Mouse (Mus musculus): Measurements from ENCODE around the gene Myadml2.
A peak's percentile ranks its signal among the peaks of the same experiment; 100 is the strongest.
"Not testable (repeated sequence)": the region's sequence is repeated elsewhere in the genome, so short reads cannot be mapped to it uniquely, and the experiment has no call there.

Gene Myadml2

DNA sequence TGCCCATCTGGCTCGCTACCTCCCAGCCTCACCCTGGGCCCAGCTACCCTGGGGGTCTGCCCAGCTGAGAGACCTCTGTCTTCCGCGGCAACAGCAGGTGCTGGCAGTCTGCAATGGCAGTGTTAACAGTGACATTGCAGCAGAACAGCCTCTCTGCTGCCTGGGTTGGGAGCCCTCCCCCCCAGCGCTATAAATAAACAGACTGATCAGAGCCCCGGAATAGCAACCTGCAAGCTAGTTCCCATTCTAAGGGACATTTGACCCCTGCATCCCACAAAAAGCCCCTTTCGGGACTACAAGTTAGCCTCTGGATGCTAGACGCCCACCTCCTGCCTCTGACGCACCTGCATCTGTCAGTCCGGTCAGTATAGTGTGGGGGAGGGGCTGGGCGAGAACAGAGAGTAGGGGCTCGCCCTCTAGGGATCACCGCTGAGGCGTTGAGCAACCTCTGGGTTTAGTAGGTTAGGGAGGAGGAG, at the start of gene Myadml2:
Gene Myadml2, minus strand, starts transcription at position 158 of the 476 bp plus-strand sequence.
- DNase-seq (ENCODE audit: low spot score in 2 of 2): peak in 1 of 2 experiments; percentile 32

- DNase-seq (ENCODE audit: low spot score in 2 of 2): no peak
Measured at GRCm38 (mm10) chr11:120697741-120698140, 49.8 kb upstream of the Myadml2 start.

DNA sequence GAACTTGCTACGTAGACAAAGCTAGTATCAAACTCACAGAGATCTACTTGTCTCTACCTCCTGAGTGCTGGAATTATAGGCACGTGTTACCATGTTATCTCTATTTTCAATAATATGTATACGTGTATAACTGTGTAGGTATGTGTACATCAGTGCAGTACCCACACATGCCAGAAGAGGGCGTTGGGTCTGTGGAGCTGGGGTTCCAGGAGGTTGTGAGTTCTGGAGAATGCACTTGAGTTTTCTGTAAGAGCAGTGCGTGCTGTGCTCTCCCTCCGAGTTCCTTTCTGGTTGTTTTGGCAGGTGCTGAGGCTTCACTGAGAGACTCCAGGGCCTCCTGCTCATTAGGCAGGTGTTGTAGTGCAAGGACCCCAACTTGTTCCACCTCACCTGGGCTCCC, 48.6 kb upstream of the Myadml2 start:
- DNase-seq (ENCODE audit: low spot score in 2 of 2): no peak

- DNase-seq (ENCODE audit: low spot score in 2 of 2): no peak
Measured at GRCm38 (mm10) chr11:120695641-120696040, 47.7 kb upstream of the Myadml2 start.

- no peak for DNase-seq (ENCODE audit: low spot score in 2 of 2)
Measured at GRCm38 (mm10) chr11:120695184-120695583, 47.2 kb upstream of the Myadml2 start.

DNA sequence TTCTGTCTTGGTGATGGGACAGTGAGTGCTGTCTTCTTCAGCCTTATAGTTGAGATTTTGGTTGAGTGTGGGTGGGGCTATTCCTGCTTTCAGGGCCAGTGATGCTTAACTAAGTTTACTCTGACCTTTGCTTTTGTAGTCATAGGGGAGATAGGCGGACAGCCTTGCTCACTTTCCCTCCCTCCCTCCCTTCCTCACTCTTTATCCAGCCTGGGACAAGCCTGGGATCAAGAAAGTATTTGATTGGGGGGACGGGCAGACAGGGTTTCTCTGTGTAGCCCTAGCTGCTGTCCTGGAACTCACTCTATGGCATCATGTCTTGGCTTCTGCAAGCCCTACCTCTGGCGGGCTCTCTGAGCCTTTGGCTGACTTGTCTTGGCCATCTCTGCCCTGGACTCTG, 45.5 kb upstream of the Myadml2 start:
- no peak for DNase-seq (ENCODE audit: low spot score in 2 of 2)

GRCm38 (mm10) chr11:120692471-120693011, 44.6 kb upstream of the Myadml2 start:
- peak in 1 of 2 experiments; percentile 33 for DNase-seq (ENCODE audit: low spot score in 2 of 2)

- no peak for DNase-seq (ENCODE audit: low spot score in 2 of 2)
Measured at GRCm38 (mm10) chr11:120689365-120689764, 41.4 kb upstream of the Myadml2 start.

DNA sequence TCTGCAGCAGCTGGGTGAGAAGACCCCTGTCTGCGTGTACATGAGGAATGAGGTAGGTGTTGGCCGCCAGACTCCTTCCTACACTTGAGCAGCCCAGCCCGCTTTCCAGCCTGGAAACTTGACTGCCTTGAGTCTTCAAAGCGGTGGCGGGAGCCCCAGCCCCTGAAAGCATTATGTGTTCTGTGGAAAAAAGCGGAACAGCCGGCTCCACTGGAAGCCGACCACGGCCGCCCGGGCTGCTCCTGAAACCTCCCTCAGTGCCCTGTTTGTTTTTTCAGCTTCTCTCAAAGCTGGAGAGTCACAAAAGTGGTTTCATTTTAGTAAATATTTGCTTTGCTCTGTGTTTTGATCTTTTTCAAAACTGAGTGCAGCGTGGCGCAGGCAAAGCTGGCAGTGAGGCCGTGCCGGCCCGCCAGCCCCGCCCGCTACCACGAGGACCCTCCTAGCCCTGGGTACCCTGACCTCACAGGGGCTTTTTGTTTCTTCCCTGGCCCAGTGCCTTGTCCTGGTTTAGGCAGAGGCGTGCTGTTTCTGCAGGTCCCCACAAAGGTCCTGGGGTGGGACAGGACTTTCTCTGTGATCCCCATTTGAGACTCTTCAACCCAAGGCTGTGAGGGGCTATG, 38.8 kb upstream of the Myadml2 start:
- no peak for DNase-seq (ENCODE audit: low spot score in 2 of 2)

- DNase-seq (ENCODE audit: low spot score in 2 of 2): no peak
Measured at GRCm38 (mm10) chr11:120684660-120685059, 36.7 kb upstream of the Myadml2 start.

DNA sequence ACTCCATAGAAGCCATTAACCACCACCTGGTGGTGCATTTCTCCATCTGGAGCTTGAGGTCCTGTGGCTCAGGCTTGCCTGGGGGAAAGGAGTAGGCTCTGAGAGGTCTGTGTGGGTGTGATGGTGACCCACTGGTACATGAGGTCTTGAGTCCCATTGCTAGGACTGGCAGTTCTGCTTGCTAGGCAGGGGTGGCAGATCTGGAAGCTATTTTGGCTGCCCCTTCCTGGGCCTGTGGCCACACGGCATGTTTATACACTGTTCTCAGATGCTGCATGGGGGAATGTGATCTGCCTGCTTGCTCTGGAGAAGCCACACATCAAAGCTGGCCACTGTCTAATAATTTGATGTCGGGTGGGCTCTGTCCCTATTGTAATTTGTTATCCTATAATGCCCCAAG, 36.1 kb upstream of the Myadml2 start:
- DNase-seq (ENCODE audit: low spot score in 2 of 2): no peak

DNA sequence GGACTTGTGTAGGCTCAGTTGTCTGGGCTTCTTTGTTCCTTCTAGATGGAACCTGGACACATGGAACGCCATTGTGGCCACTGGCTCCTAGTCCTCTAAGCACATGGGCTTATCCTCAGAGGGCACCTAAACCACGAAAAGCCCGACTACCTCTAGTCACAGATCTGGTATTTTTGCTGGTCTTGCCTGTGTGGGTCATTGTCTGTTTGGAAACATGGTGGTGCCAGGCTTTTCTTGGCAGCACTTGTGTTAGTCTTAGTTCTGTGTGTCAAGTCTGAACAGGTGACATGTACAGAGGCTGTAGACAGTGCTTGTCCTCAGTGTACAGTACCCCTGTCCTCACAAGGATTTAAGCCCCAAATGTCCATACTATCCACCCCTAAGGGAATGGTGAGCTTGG, 35.6 kb upstream of the Myadml2 start:
- DNase-seq (ENCODE audit: low spot score in 2 of 2): no peak

DNA sequence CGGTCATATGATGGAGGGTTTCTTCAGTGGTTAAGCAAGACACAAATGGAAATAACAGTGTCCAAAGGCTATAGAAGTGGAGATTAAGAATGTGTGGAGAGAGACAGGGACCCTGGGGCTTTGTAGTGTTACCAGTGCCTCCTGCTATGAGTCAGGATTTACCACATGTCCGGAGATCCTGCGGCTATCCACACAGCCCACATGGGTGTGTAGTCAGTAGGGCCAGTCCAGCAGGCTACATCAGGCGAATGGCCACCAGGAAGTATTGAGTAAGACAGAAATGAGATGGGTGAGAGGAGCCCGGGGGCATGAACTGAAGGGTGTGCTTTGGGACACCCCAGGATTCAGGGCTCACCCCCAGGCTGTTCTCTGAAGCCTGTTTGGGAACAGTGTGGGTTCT, 34.7 kb upstream of the Myadml2 start:
- DNase-seq (ENCODE audit: low spot score in 2 of 2): no peak

DNA sequence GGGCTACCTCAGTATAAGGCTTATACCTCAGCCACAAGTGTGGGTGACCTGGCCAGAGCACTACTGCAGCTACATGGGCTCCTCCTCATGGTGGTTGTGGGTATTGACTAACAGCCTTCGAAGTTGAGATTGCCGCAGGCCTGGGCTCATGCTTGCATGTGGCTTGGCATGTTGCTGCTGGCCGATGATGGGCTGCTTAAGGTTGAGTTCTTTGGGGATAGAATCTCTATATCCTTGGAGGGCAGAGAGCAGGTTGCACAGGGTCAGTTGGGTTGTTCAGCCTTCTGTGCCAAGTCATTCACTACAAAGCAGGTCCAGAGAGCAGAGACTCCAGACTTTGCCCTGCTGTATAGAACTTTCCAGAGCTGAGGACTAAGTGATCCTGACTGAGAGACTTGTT, 32.0 kb upstream of the Myadml2 start:
- no peak for DNase-seq (ENCODE audit: low spot score in 2 of 2)

GRCm38 (mm10) chr11:120676951-120677350, 29.0 kb upstream of the Myadml2 start:
- no peak for DNase-seq (ENCODE audit: low spot score in 2 of 2)

- DNase-seq (ENCODE audit: low spot score in 2 of 2): not testable (repeated sequence)
Measured at GRCm38 (mm10) chr11:120675875-120676274, 27.9 kb upstream of the Myadml2 start.

DNA sequence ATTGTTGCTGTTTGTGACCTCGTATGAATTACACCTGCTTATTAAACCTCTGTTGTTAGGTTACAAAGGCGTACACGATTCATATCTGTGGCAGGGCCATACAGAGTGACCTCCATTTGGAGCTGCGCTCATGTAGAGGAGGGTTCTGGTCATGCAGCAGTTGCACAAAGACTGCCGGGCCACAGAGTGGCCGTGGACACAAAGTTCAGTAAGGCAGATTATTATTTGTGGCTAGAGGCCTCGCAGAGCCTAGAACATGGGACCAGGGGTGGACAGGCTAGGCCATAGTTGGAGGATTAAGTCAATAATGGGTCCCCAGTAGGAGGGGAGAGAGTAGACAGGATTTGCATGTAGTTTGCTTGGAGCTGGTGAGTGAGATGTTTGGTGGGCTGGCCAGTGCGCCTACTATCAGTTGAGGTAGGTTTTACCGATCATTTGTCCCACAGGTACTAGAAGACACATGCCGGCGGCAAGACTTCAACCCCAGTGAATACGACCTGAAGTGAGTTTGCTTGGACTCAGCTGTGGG, 25.7 kb upstream of the Myadml2 start:
- DNase-seq (ENCODE audit: low spot score in 2 of 2): no peak

- DNase-seq (ENCODE audit: low spot score in 2 of 2): peak; percentile 90
Measured at GRCm38 (mm10) chr11:120672687-120673593, 25.0 kb upstream of the Myadml2 start, which contains the start of gene Aspscr1. Gene Aspscr1, plus strand, starts transcription at chr11:120672973.

DNA sequence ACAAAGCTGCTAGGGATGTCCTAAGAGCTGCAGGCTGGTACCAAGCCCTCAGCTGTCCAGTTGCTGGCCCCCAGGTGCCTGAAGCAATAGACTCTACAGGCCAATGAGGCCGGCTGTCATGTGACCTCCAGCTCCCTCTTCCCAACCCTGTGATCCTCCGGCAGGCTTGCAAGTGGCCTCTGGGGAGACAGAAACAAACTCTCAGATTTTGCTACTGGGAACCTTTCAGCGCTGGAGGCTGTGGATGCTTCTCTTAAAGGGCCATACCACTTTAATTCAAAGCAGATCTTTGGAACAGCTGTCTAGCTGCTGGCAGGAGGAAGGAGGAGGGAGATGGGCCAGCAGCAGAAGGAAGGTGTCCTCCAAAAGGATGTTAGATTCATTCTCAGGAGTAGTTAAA, 18.7 kb upstream of the Myadml2 start:
- no peak for DNase-seq (ENCODE audit: low spot score in 2 of 2)

- DNase-seq (ENCODE audit: low spot score in 2 of 2): no peak
Measured at GRCm38 (mm10) chr11:120665406-120665805, 17.4 kb upstream of the Myadml2 start.

DNA sequence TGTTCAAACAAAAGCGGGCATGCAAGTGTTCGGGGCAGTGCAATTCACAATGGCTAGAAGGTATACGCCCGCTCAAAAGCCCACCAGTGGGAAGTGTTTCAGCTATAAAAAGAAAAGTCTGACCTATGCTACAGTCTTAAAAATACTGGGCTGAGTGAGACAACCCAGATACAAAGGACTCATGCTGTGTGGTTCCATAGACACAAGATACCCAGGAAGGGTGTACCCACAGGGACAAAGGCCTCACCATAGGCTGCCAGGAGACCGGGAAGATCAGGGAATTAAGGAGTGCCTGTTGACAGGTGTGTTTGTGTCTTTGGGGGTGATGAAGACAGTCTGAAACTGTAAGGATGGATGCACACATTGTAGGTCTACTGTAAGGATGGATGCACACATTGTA, 15.8 kb upstream of the Myadml2 start:
- no peak for DNase-seq (ENCODE audit: low spot score in 2 of 2)

DNA sequence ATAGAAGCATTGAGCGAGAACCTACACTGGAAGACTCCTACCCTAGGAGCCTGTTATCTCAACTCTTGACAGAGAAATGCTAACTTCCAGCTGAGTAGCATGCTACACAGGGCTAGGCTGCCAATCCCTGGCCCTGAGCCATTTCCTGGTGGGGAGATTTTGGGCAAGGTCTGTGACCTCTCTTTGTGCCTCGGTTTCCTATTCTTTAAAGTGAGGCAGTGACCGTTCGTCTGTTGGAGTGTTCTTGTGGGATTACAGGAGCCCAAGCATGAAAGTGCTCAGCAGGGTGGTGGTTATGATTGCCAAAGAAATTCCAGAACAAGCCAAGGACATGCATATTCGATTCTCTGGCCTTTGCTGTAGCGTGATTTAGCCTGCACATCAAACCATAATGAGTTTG, 14.8 kb upstream of the Myadml2 start:
- DNase-seq (ENCODE audit: low spot score in 2 of 2): no peak
